Mouse (Mus musculus) lung, adult 2 months (tissue): Measurements from ENCODE around the gene Zc3h7b.

Source experiments
- CTCF ChIP-seq: fragments of 200-500 bp; IDR thresholded peaks from 2 replicates; pipeline ENCODE4 v1.5.1; 2011; ENCODE audit warnings: mild to moderate bottlenecking, low read length, control low read depth; ENCODE audit not compliant: insufficient read depth
- POLR2A ChIP-seq: fragments of 200-500 bp; IDR thresholded peaks from 2 replicates; pipeline ENCODE4 v1.6.1; 2011; ENCODE audit warnings: low read depth, mild to moderate bottlenecking, control low read depth, low read length, borderline replicate concordance; ENCODE audit errors: extremely low read depth

- TF ChIP-seq CTCF (no peak), POLR2A (no peak)
These were observed 47.6 kb downstream of the Zc3h7b start for GRCm38 (mm10) chr15:81792444-81792843.
